ENCODE assay signal across 9 mouse cellular contexts in the genomic region with DNA sequence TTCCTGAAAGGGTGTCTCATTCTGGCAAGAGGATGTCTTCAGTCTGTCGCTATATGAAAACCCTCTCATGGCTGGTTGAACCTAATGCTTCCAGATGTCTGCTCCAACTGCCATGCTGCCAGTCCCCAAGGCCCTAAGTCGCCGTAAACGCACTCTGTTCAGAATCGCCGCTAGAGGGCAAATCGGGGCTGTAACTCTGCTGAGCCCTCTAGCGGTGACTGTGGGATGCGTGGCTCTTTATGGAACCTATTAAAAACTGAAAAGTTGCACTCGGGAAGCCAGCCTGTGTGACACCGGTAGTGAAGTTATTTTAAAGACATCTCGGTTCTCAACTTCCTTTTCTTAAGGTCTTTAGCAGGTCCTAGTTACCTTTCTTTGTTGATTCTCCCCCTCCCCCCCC. TPM values are rescaled to one million over a fixed set of nuclear protein-coding genes. Genes with fewer than 3 reads are reported as not detected.
A peak's percentile ranks its signal among the peaks of the same experiment; 100 is the strongest.
DNase-seq lines count a peak whose midpoint lies in the region; ATAC-seq and TF ChIP-seq lines count a peak whose summit lies in the region.
"Had no signal": no experiment of that assay in that cellular context is flagged by ENCODE, and none has a peak within 500 bp of the region (broad histone marks: within the 10 kb centered on the region; RNA-seq: fewer than 3 reads in every experiment).

No protein-coding gene starts in this region.

- peaks cover 12% of the 10 kb centered on the region for H3K4me1 ChIP-seq in embryonic facial prominence, embryonic 13.5 days
- H3K4me1 ChIP-seq in liver, embryonic 11.5 days (replicated peaks; ENCODE audit: control insufficient read depth, insufficient read depth, low read length), result peaks cover 10% of the 10 kb centered on the region; the same call in 1 of the 2 replicates
- H3K4me1 ChIP-seq in stomach, embryonic 14.5 days (ENCODE audit: control insufficient read depth, insufficient read depth, low read length), result peaks cover 9% of the 10 kb centered on the region

- H3K79me2 ChIP-seq in C2C12 (ENCODE audit: control insufficient read depth, insufficient read depth), result peaks cover 31% of the 10 kb centered on the region

- H3K4me2 ChIP-seq in embryonic facial prominence, embryonic 13.5 days, result peak overlapping the region; percentile 67; the same call in 1 of the 2 replicates
- peak overlapping the region; percentile 93 for H3K4me2 ChIP-seq in liver, embryonic 11.5 days
- 0 out of 2 replicates have a peak overlapping the region, but pooled peaks have one; percentile 3 for H3K4me2 ChIP-seq in stomach, embryonic 14.5 days (replicated peaks; ENCODE audit: low read depth, low read length)

- under 1% methylated on average over 12 of the region's 12 CpGs for whole genome bisulfite sequencing in embryonic facial prominence, embryonic 13.5 days
- WGBS in liver, embryonic 11.5 days, result 1% methylated on average over 12 of the region's 12 CpGs
- WGBS in stomach, embryonic 14.5 days, result under 1% methylated on average over 12 of the region's 12 CpGs

- peaks cover 23% of the 10 kb centered on the region for H3K79me3 ChIP-seq in C2C12 (ENCODE audit: low read depth)

- H3K36me3 ChIP-seq in C2C12 (ENCODE audit: control insufficient read depth, insufficient read depth), result no peaks in the 10 kb centered on the region
- H3K36me3 ChIP-seq in embryonic facial prominence, embryonic 13.5 days, result no peaks in the 10 kb centered on the region
- H3K36me3 ChIP-seq in liver, embryonic 11.5 days (ENCODE audit: control insufficient read depth, insufficient read depth, low read length), result no peaks in the 10 kb centered on the region
- no peaks in the 10 kb centered on the region for H3K36me3 ChIP-seq in stomach, embryonic 14.5 days (ENCODE audit: control insufficient read depth, insufficient read depth, low read length)
- H3K36me3 ChIP-seq: midbrain, embryonic 12.5 days had no signal

- TF ChIP-seq CTCF in C2C12 (IDR thresholded peaks at IDR 0.05; ENCODE audit: control insufficient read depth, insufficient read depth, insufficient read length), result peak; percentile 98

- H3K27ac ChIP-seq in embryonic facial prominence, embryonic 13.5 days, result no peak overlapping the region
- no peak overlapping the region; the same call in 1 of the 2 replicates for H3K27ac ChIP-seq in liver, embryonic 11.5 days (ENCODE audit: low read depth, low read length)
- H3K27ac ChIP-seq in stomach, embryonic 14.5 days (ENCODE audit: low read length), result no peak overlapping the region

- H3K9me3 ChIP-seq in embryonic facial prominence, embryonic 13.5 days, result no peaks in the 10 kb centered on the region
- no peaks in the 10 kb centered on the region for H3K9me3 ChIP-seq in liver, embryonic 11.5 days (ENCODE audit: control insufficient read depth, low read length)
- no peaks in the 10 kb centered on the region for H3K9me3 ChIP-seq in stomach, embryonic 14.5 days (ENCODE audit: control insufficient read depth, low read depth, low read length)
- H3K9me3 ChIP-seq: midbrain, embryonic 12.5 days had no signal

- H3K9ac ChIP-seq in embryonic facial prominence, embryonic 13.5 days, result no peak overlapping the region
- H3K9ac ChIP-seq in liver, embryonic 11.5 days (ENCODE audit: low read depth, low read length), result no peak overlapping the region
- no peak overlapping the region for H3K9ac ChIP-seq in stomach, embryonic 14.5 days (replicated peaks; ENCODE audit: low read depth, low read length)

- no peak for ATAC-seq in embryonic facial prominence, embryonic 13.5 days (ENCODE audit: insufficient number of reproducible peaks, insufficient read depth, low FRiP score, low TSS enrichment, low read depth)
- ATAC-seq in liver, embryonic 11.5 days (replicated peaks; ENCODE audit: low FRiP score), result peak; percentile 22; the same call in 1 of the 2 replicates
- ATAC-seq in stomach, embryonic 14.5 days (ENCODE audit: insufficient number of reproducible peaks, insufficient read depth, low FRiP score, low read depth), result no peak

- H3K27me3 ChIP-seq in C2C12 (ENCODE audit: control insufficient read depth, insufficient read depth, insufficient read length), result no peaks in the 10 kb centered on the region
- H3K27me3 ChIP-seq in embryonic facial prominence, embryonic 13.5 days, result no peaks in the 10 kb centered on the region
- H3K27me3 ChIP-seq in liver, embryonic 11.5 days (replicated peaks; ENCODE audit: control insufficient read depth, insufficient read depth, low read length), result no peaks in the 10 kb centered on the region
- H3K27me3 ChIP-seq in stomach, embryonic 14.5 days (ENCODE audit: control insufficient read depth, insufficient read depth, low read length), result no peaks in the 10 kb centered on the region
- H3K27me3 ChIP-seq: midbrain, embryonic 12.5 days had no signal

- H3K4me3 ChIP-seq in C2C12 (ENCODE audit: insufficient read depth, poor library complexity, severe bottlenecking), result no peak overlapping the region
- no peak overlapping the region for H3K4me3 ChIP-seq in embryonic facial prominence, embryonic 13.5 days
- no peak overlapping the region for H3K4me3 ChIP-seq in liver, embryonic 11.5 days (ENCODE audit: low read depth, low read length)
- H3K4me3 ChIP-seq in stomach, embryonic 14.5 days (ENCODE audit: low read depth, low read length), result no peak overlapping the region

- peak; percentile 88 to 90 for DNase-seq in adrenal gland, postnatal 36 days
- DNase-seq in heart, adult 8-10 months (ENCODE audit: low spot score), result peak; percentile 87
- DNase-seq in kidney, postnatal 10 days, result peak; percentile 92
- DNase-seq in liver, embryonic 11.5 days (ENCODE audit: low spot score), result peak; percentile 80
- DNase-seq in naive thymus-derived CD4-positive, alpha-beta T cell, adult 2 months (ENCODE audit: low read depth), result peak; percentile 97

- no peak overlapping the region for H3ac ChIP-seq in C2C12 (ENCODE audit: control insufficient read depth, insufficient read length, low read depth)

TF ChIP-seq in C2C12, 6 proteins besides CTCF, POLR2A, EP300 and RAD21:
- no peak for TF ChIP-seq CEBPB (IDR thresholded peaks at IDR 0.05; ENCODE audit: low read depth)
- peak; percentile 68 for TF ChIP-seq MAX (IDR thresholded peaks at IDR 0.05)
TF ChIP-seq in C2C12: peak in this region for 1.

RNA-seq across cellular contexts. Expression of gene Rfx7, which starts 1.8 kb away (rescaled TPM):
- polyA plus RNA-seq in C2C12 (2012; fragmentation: generic; extraction: Trizol), result 3.9 TPM
- total RNA-seq in adrenal gland, postnatal 36 days (2021), result 10 to 100 TPM; 19.4 to 22.8 TPM
- polyA plus RNA-seq in embryonic facial prominence, embryonic 13.5 days (2015; fragmentation: Nextera tagmentation; extraction: Ambion mirVana), result 12.4 and 13.3 TPM in 2 replicates
- 1 to 10 TPM; 7.4 to 8.9 (median 8.7) TPM for total RNA-seq in heart, adult 8-10 months (2022)
- polyA plus RNA-seq in liver, embryonic 11.5 days (2014; fragmentation: Nextera tagmentation; extraction: Ambion mirVana), result 12.0 and 12.5 TPM in 2 replicates
- 21.1 and 21.7 TPM in 2 replicates for polyA plus RNA-seq in stomach, embryonic 14.5 days (2014; fragmentation: Nextera tagmentation; extraction: Ambion mirVana)

RNA-seq across cellular contexts. Expression of gene Tex9, which starts 38.2 kb away (rescaled TPM):
- 4.6 TPM for polyA plus RNA-seq in C2C12 (2012; fragmentation: generic; extraction: Trizol)
- 1 to 10 TPM; 4.0 to 4.7 TPM for total RNA-seq in adrenal gland, postnatal 36 days (2021)
- polyA plus RNA-seq in embryonic facial prominence, embryonic 13.5 days (2015; fragmentation: Nextera tagmentation; extraction: Ambion mirVana), result 44.5 and 48.2 TPM in 2 replicates
- total RNA-seq in heart, adult 8-10 months (2022), result 1 to 10 TPM; 2.0 to 2.6 (median 2.4) TPM
- polyA plus RNA-seq in liver, embryonic 11.5 days (2014; fragmentation: Nextera tagmentation; extraction: Ambion mirVana), result 17.9 and 19.1 TPM in 2 replicates
- polyA plus RNA-seq in stomach, embryonic 14.5 days (2014; fragmentation: Nextera tagmentation; extraction: Ambion mirVana), result 30.6 and 36.2 TPM in 2 replicates

Comparison
In these comparisons a context has a peak if more than half of its experiments do, and no peak if none do; other contexts are left out.
1. H3K4me2 ChIP-seq: peak in every context shown above with its lines; median percentile 93 in liver, embryonic 11.5 days; 67 in embryonic facial prominence, embryonic 13.5 days; 3 in stomach, embryonic 14.5 days.